Mouse (Mus musculus) CH12.LX (cell line): Measurements from ENCODE around the gene Nfkbia.

Experiments used
- CHD2 ChIP-seq: IDR thresholded peaks from 2 replicates; pipeline ENCODE4 v1.6.1; 2011; ENCODE audit warnings: low read length, improper control_type of control experiment
- CTCF ChIP-seq, 2 experiments: IDR thresholded peaks in 1 of 2; conservative IDR thresholded peaks in 1 of 2; 2 replicates each; pipeline ENCODE4 v1.5.1; 2011 to 2012; ENCODE audit warnings: low read depth in 2 of 2, low read length in 2 of 2, improper control_type of control experiment in 1 of 2, inconsistent platforms in 1 of 2, mild to moderate bottlenecking in 1 of 2, moderate library complexity in 1 of 2
- MAZ ChIP-seq: IDR thresholded peaks from 2 replicates; pipeline ENCODE4 v1.6.1; 2012; ENCODE audit warnings: low read depth, mild to moderate bottlenecking, inconsistent platforms, low read length, improper control_type of control experiment, moderate library complexity
- RAD21 ChIP-seq: IDR thresholded peaks from 2 replicates; pipeline ENCODE4 v1.6.1; 2011; ENCODE audit warnings: low read depth, mild to moderate bottlenecking, low read length, improper control_type of control experiment, moderate library complexity

- TF ChIP-seq RAD21: no peak
- no peak for TF ChIP-seq MAZ
- no peak for TF ChIP-seq CTCF (conservative IDR thresholded peaks at IDR 0.05 in 1 of 2, IDR thresholded peaks at IDR 0.05 in 1 of 2; ENCODE audit: low read depth in 2 of 2, low read length in 2 of 2)
- TF ChIP-seq CHD2: no peak
These were observed 45.3 kb upstream of the Nfkbia start for GRCm38 (mm10) chr12:55537742-55538141.
